Mouse (Mus musculus): ENCODE measurements around the gene Nr6a1. TPM values are rescaled to one million over a fixed set of nuclear protein-coding genes. Genes with fewer than 3 reads are reported as not detected.

The Nr6a1 gene
- polyA plus RNA-seq, 1 experiment from 2014 or later = 4.0 TPM

DNA sequence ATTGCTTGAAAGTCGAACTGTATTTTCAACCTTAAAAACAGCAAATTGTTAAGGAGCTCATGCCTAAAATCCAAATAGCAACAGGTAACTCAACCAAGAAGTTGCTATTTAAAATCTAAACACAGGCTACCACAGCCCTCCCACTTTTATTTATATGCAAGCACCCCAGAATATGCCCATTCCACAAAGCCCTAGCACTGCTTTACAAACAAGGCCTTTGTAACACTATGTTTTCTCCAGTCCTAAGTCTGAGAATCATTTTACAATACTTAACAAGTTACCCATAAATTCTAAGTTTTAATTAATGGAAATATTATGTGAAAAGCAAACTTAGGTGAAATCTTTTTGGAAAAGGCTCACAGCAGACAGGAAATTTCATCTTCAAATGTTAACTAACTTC is 13.0 kb downstream of the Nr6a1 start:
- no peak for DNase-seq (ENCODE audit: low spot score)
- Histone ChIP-seq H3K9ac (no peak overlapping the region), H3K27me3 (ENCODE audit: control insufficient read depth, insufficient read depth, low read length) (no peaks in the 10 kb centered on the region), H3K36me3 (replicated peaks; ENCODE audit: control insufficient read depth, insufficient read depth) (no peaks in the 10 kb centered on the region), H3K4me2 (replicated peaks) (no peak overlapping the region), H3K4me1 (replicated peaks; ENCODE audit: control insufficient read depth, insufficient read depth, low read length) (no peaks in the 10 kb centered on the region; the same call in 1 of the 2 replicates), H3K4me3 (replicated peaks; ENCODE audit: low read length) (no peak overlapping the region), H3K27ac (no peak overlapping the region), H3K9me3 (ENCODE audit: control insufficient read depth, low read length) (no peaks in the 10 kb centered on the region)
- 23% methylated on average over 1 of the region's 1 CpGs for WGBS
- ATAC-seq (ENCODE audit: low FRiP score) = no peak

DNA sequence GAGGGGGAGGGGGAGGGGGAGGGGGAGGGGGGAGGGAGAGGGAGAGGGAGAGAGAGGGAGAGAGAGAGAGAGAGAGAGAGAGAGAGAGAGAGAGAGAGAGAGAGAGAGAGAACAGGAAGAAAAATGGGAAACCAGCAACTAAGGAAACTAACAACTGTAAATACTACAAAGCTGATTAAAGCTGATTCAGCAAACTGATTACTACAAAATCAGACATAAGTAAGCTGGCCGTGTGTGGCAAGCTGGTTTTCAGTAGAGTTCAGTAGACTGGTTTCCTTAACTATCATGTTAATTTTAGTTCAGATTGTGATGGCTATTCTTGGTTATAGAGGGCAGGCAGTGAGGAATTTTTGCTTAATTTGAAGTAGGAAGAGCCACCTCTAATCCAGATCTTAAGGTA is 18.9 kb downstream of the Nr6a1 start:
- H3K4me1 ChIP-seq (replicated peaks; ENCODE audit: control insufficient read depth, insufficient read depth, low read length) = no peaks in the 10 kb centered on the region
- H3K9ac ChIP-seq = no peak overlapping the region
- H3K27ac ChIP-seq = no peak overlapping the region
- H3K9me3 ChIP-seq (ENCODE audit: control insufficient read depth, low read length) = no peaks in the 10 kb centered on the region
- no peak overlapping the region for H3K4me2 ChIP-seq (replicated peaks)
- 71% methylated on average over 1 of the region's 1 CpGs for WGBS
- no peaks in the 10 kb centered on the region for H3K27me3 ChIP-seq (ENCODE audit: control insufficient read depth, insufficient read depth, low read length)
- no peak overlapping the region for H3K4me3 ChIP-seq (replicated peaks; ENCODE audit: low read length)
- no peak for DNase-seq (ENCODE audit: low spot score)
- ATAC-seq (ENCODE audit: low FRiP score) = no peak
- H3K36me3 ChIP-seq (replicated peaks; ENCODE audit: control insufficient read depth, insufficient read depth) = no peaks in the 10 kb centered on the region

DNA sequence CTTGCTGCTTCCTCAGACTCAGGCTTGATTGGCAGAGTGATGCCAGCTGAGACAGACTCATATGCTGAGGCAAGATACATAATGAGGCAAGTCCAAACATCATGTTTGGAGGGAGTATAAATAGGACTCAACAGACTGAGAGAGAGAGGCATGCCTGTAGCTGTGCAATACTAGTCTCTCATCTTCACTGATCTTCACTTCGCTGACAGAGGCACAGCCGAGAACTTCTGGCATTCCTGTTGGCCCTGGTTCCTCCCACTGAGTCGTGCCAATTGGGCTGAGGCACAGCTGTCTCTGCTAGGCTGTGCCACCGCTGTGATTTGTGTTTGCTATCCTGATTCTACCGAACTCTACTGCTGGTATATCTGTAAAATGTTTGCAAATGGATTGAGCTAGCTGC is 21.4 kb downstream of the Nr6a1 start:
- ATAC-seq (ENCODE audit: low FRiP score) (no peak), DNase-seq (ENCODE audit: low spot score) (no peak)
- WGBS = 78% methylated on average over 5 of the region's 5 CpGs
- Histone ChIP-seq H3K9ac (no peak overlapping the region), H3K36me3 (replicated peaks; ENCODE audit: control insufficient read depth, insufficient read depth) (no peaks in the 10 kb centered on the region), H3K27ac (no peak overlapping the region), H3K4me3 (replicated peaks; ENCODE audit: low read length) (no peak overlapping the region), H3K9me3 (ENCODE audit: control insufficient read depth, low read length) (no peaks in the 10 kb centered on the region), H3K4me2 (replicated peaks) (no peak overlapping the region), H3K4me1 (replicated peaks; ENCODE audit: control insufficient read depth, insufficient read depth, low read length) (no peaks in the 10 kb centered on the region), H3K27me3 (ENCODE audit: control insufficient read depth, insufficient read depth, low read length) (no peaks in the 10 kb centered on the region)

DNA sequence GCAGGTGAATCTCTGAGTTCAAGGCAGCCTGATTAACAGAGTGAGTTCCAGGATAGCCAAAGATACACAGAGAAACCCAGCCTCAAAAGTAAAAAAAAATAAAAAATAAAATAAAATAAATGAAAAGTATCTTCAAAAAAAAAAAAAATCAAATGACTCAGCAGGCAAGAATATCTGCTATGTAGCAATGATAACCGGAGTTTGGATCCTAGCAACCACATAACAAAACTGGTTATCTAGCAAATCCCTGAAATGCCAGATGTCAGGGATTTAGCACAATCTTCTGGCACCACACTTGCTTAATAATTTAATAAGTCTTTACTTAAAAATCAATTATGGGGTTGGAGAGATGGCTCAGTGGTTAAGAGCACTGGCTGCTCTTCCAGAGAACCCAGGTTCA is 23.2 kb downstream of the Nr6a1 start:
- ATAC-seq (ENCODE audit: low FRiP score) = no peak
- no peak overlapping the region for H3K9ac ChIP-seq

DNA sequence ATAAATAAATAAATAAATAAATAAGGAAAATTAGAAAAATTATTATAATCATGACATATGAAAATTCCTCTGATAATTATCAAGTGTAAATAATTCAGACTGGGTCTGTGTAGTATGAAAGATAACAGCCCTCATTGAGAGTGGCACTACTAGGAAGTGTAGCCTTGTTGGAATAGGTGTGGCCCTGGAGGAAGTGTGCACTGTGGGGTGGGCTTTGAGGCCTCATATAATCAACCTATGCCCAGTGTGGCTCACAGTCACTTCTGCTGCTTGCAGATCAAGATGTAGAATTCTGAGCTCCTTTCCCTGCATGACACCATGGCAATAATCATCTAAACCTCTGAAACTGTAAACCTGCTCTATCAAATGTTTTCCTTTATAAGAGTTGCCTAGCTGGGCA is 24.6 kb downstream of the Nr6a1 start:
- no peaks in the 10 kb centered on the region for H3K4me1 ChIP-seq (replicated peaks; ENCODE audit: control insufficient read depth, insufficient read depth, low read length)
- H3K4me2 ChIP-seq (replicated peaks) = no peak overlapping the region
- no peaks in the 10 kb centered on the region for H3K36me3 ChIP-seq (replicated peaks; ENCODE audit: control insufficient read depth, insufficient read depth)
- ATAC-seq (ENCODE audit: low FRiP score) (no peak), DNase-seq (ENCODE audit: low spot score) (no peak)
- no peak overlapping the region for H3K27ac ChIP-seq
- no peaks in the 10 kb centered on the region for H3K9me3 ChIP-seq (ENCODE audit: control insufficient read depth, low read length)
- H3K4me3 ChIP-seq (replicated peaks; ENCODE audit: low read length) = no peak overlapping the region
- H3K9ac ChIP-seq = no peak overlapping the region
- H3K27me3 ChIP-seq (ENCODE audit: control insufficient read depth, insufficient read depth, low read length) = no peaks in the 10 kb centered on the region

More for the DNA sequence above, 23.2 kb downstream of the Nr6a1 start:
- Histone ChIP-seq H3K36me3 (replicated peaks; ENCODE audit: control insufficient read depth, insufficient read depth) (no peaks in the 10 kb centered on the region), H3K4me3 (replicated peaks; ENCODE audit: low read length) (no peak overlapping the region), H3K27me3 (ENCODE audit: control insufficient read depth, insufficient read depth, low read length) (no peaks in the 10 kb centered on the region), H3K4me2 (replicated peaks) (no peak overlapping the region), H3K27ac (no peak overlapping the region), H3K4me1 (replicated peaks; ENCODE audit: control insufficient read depth, insufficient read depth, low read length) (no peaks in the 10 kb centered on the region), H3K9me3 (ENCODE audit: control insufficient read depth, low read length) (no peaks in the 10 kb centered on the region)
- WGBS = 94% methylated on average over 1 of the region's 1 CpGs
- no peak for DNase-seq (ENCODE audit: low spot score)

DNA sequence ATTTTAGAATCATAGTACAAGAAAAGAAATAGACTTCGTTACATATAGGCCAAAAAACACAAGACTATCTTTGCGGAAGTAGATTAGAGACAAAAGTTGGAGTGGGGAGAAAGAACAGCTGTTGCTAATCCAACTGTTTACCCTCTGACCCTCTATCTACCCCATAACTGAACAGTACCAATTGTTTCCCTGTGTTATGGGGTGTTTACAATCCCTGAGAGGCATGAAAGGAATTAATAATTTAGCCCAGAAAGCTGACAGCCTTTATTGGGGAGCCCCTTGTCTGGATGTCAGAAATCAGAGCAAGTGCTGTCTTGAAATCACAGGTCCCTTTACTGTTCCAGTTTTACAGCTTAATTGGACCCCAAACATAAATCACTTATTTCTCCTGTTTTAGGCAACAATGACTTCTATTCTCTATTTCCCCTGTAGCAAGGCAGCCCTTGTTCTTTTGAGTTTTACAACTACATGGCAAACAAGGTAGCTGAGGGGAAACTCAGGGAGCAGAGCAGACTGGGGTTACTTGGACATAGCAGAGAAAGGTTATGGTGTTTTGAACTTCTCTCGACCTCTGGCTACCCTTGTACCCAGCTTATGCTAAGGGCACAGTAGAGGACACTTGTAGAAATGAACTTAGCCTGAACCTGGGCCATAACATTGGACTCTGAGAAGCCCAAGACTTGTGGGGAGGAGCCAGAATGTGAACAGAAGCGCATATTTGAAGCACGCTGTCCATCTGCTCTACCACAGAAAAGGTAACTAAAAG is 46.4 kb downstream of the Nr6a1 start:
- no peaks in the 10 kb centered on the region for H3K9me3 ChIP-seq (ENCODE audit: control insufficient read depth, low read length)
- no peaks in the 10 kb centered on the region for H3K4me1 ChIP-seq (replicated peaks; ENCODE audit: control insufficient read depth, insufficient read depth, low read length)
- H3K36me3 ChIP-seq (replicated peaks; ENCODE audit: control insufficient read depth, insufficient read depth) = peaks cover 29% of the 10 kb centered on the region
- DNase-seq (ENCODE audit: low spot score) (no peak), ATAC-seq (ENCODE audit: low FRiP score) (no peak)
- WGBS = 84% methylated on average over 5 of the region's 5 CpGs
- H3K4me3 ChIP-seq (replicated peaks; ENCODE audit: low read length) = no peak overlapping the region
- no peak overlapping the region for H3K9ac ChIP-seq
- H3K27me3 ChIP-seq (ENCODE audit: control insufficient read depth, insufficient read depth, low read length) = no peaks in the 10 kb centered on the region
- H3K27ac ChIP-seq = no peak overlapping the region
- H3K4me2 ChIP-seq (replicated peaks) = no peak overlapping the region

DNA sequence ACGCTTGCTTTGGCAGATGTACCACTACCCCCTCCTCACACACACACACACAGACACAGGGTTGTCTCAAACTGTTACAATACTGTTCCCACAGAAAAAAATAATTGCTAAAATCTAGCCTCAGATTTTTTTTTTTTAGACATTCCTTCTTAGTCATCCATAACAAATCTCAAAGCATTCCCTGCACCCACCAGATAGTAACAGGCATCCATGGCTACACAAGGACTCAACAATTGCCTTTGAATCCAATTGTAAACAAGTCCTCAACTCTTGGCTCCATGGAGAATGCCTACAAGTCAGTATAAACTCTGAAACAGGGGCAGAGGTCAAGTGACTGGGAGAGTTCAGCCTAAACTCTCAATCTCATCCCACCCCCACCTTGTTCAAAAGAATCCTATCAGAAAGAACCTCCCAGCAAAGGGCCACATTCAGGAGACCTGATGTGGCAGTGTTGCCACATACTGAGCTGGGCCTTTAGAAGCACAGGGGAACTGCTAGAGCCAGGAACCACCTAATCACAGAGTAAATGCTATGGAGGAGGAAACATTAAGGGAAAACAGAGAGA is 52.9 kb downstream of the Nr6a1 start:
- DNase-seq (ENCODE audit: low spot score) (no peak), ATAC-seq (ENCODE audit: low FRiP score) (no peak)
- H3K36me3 ChIP-seq (replicated peaks; ENCODE audit: control insufficient read depth, insufficient read depth) = peaks cover 35% of the 10 kb centered on the region
- no peak overlapping the region for H3K27ac ChIP-seq
- H3K4me3 ChIP-seq (replicated peaks; ENCODE audit: low read length) = no peak overlapping the region
- WGBS = 38% methylated on average over 1 of the region's 1 CpGs
- H3K4me2 ChIP-seq (replicated peaks) = no peak overlapping the region
- no peaks in the 10 kb centered on the region for H3K9me3 ChIP-seq (ENCODE audit: control insufficient read depth, low read length)
- no peak overlapping the region for H3K9ac ChIP-seq
- H3K27me3 ChIP-seq (ENCODE audit: control insufficient read depth, insufficient read depth, low read length) = no peaks in the 10 kb centered on the region
- H3K4me1 ChIP-seq (replicated peaks; ENCODE audit: control insufficient read depth, insufficient read depth, low read length) = no peaks in the 10 kb centered on the region

DNA sequence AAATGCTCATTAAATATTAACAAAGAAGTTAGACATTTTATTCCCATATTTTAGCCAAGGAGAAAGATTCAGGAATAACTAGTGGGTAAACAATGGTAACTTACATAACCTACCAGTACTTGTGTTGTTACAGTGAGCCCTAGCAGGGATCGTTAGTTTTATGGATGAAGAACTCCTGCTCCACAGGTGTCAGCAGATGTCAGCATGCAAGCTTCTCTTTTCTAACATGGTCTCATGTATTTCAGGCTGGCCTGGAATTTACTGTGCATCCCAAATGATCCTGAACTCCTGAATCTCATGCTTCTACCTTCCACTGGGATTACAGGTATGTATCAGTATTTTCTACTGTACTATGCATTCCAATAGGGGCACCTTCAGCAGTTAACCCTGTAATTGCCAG is 54.8 kb downstream of the Nr6a1 start:
- Histone ChIP-seq H3K9ac (no peak overlapping the region), H3K27me3 (ENCODE audit: control insufficient read depth, insufficient read depth, low read length) (no peaks in the 10 kb centered on the region), H3K4me2 (replicated peaks) (no peak overlapping the region), H3K27ac (no peak overlapping the region), H3K4me3 (replicated peaks; ENCODE audit: low read length) (no peak overlapping the region), H3K9me3 (ENCODE audit: control insufficient read depth, low read length) (no peaks in the 10 kb centered on the region), H3K4me1 (replicated peaks; ENCODE audit: control insufficient read depth, insufficient read depth, low read length) (no peaks in the 10 kb centered on the region), H3K36me3 (replicated peaks; ENCODE audit: control insufficient read depth, insufficient read depth) (peaks cover 18% of the 10 kb centered on the region)
- DNase-seq (ENCODE audit: low spot score) (no peak), ATAC-seq (ENCODE audit: low FRiP score) (no peak)
- WGBS = 57% methylated on average over 1 of the region's 1 CpGs

DNA sequence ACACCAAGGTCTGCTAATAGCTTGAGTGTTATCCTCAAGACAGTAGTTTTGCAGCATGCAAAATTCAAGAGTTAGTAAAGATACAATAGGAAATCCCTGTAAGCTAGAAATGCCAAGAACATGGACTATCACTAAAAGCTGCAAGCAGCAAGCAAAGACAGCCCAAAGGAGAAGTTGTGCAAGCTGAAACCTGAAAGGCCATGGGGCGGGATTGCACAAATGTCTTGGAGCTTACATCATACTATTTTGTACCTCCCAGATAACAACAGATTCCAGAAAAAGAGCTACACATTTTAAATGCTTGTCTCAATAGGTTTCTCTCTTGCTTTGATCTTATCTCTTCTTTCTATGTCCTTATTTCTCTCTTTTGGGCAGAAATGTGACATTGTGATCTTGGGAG is 60.8 kb downstream of the Nr6a1 start:
- no peak for ATAC-seq (ENCODE audit: low FRiP score)
- Histone ChIP-seq H3K4me2 (replicated peaks) (no peak overlapping the region), H3K9ac (no peak overlapping the region), H3K4me1 (replicated peaks; ENCODE audit: control insufficient read depth, insufficient read depth, low read length) (no peaks in the 10 kb centered on the region), H3K9me3 (ENCODE audit: control insufficient read depth, low read length) (no peaks in the 10 kb centered on the region), H3K27me3 (ENCODE audit: control insufficient read depth, insufficient read depth, low read length) (no peaks in the 10 kb centered on the region), H3K27ac (no peak overlapping the region), H3K36me3 (replicated peaks; ENCODE audit: control insufficient read depth, insufficient read depth) (no peaks in the 10 kb centered on the region; the same call in 1 of the 2 replicates), H3K4me3 (replicated peaks; ENCODE audit: low read length) (no peak overlapping the region)
- no peak for DNase-seq (ENCODE audit: low spot score)
- 100% methylated on average over 1 of the region's 1 CpGs for WGBS

All from hindbrain, embryonic 14.5 days (tissue).